Mouse (Mus musculus): ENCODE data around the gene Rabac1. TPM values are rescaled to one million over a fixed set of nuclear protein-coding genes. Genes with fewer than 3 reads are reported as not detected.

Gene Rabac1
- total and polyA plus RNA-seq, 3 experiments = 223 to 240 TPM; not detected in 1

GRCm38 (mm10) chr7:24967966-24968365 is 4.6 kb downstream of the Rabac1 start:
- H3K9ac ChIP-seq (ENCODE audit: control insufficient read depth, low read depth, low read length, poor library complexity, severe bottlenecking) = no peak overlapping the region
- H3K27ac ChIP-seq (ENCODE audit: control insufficient read depth, low read depth, low read length) = no peak overlapping the region
- TF ChIP-seq TAL1 (IDR thresholded peaks at IDR 0.05; ENCODE audit: low read length) (no peak), ZC3H11A (IDR thresholded peaks at IDR 0.05; ENCODE audit: low read depth, low read length) (no peak), USF1 (IDR thresholded peaks at IDR 0.05; ENCODE audit: low read depth, low read length) (no peak), EP300 (IDR thresholded peaks at IDR 0.05; ENCODE audit: low read depth in 1 of 2, low read length in 2 of 2) (no peak), NELFE (IDR thresholded peaks at IDR 0.05; ENCODE audit: low read depth, low read length) (no peak), NRF1 (IDR thresholded peaks at IDR 0.05; ENCODE audit: insufficient read depth, low read depth, low read length, poor library complexity, severe bottlenecking) (no peak), RAD21 (IDR thresholded peaks at IDR 0.05; ENCODE audit: low read depth, low read length) (no peak), RCOR1 (IDR thresholded peaks at IDR 0.05; ENCODE audit: low read depth, low read length) (no peak), BHLHE40 (IDR thresholded peaks at IDR 0.05; ENCODE audit: borderline replicate concordance, low read depth, low read length) (no peak), ETS1 (IDR thresholded peaks at IDR 0.05; ENCODE audit: low read depth, low read length) (no peak), GABPA (IDR thresholded peaks at IDR 0.05; ENCODE audit: low read depth, low read length) (no peak), TCF12 (IDR thresholded peaks at IDR 0.05; ENCODE audit: low read depth, low read length) (no peak), SMC3 (IDR thresholded peaks at IDR 0.05; ENCODE audit: low read depth, low read length) (no peak), UBTF (IDR thresholded peaks at IDR 0.05; ENCODE audit: borderline replicate concordance, insufficient read depth, low read depth, low read length) (no peak), MXI1 (IDR thresholded peaks at IDR 0.05; ENCODE audit: low read depth, low read length) (no peak), TBP (IDR thresholded peaks at IDR 0.05; ENCODE audit: low read depth, low read length) (no peak)

GRCm38 (mm10) chr7:24964897-24965535 is 7.5 kb downstream of the Rabac1 start:
- H3K79me2 ChIP-seq (ENCODE audit: control insufficient read depth, insufficient read depth, low read length, poor library complexity) = no peaks in the 10 kb centered on the region

More at GRCm38 (mm10) chr7:24967966-24968365, 4.6 kb downstream of the Rabac1 start:
- no peaks in the 10 kb centered on the region for H3K27me3 ChIP-seq (ENCODE audit: control insufficient read depth in 1 of 2, insufficient read depth in 2 of 2, low read length in 2 of 2)
- H3K4me1 ChIP-seq (ENCODE audit: control insufficient read depth in 1 of 2, insufficient read depth in 2 of 2, low read length in 2 of 2) = peaks cover 0 to 2% of the 10 kb centered on the region in 2 experiments; a peak in 2 of 4 replicates
- H3K4me3 ChIP-seq (ENCODE audit: control insufficient read depth in 1 of 2, insufficient read depth in 1 of 2, low read depth in 2 of 2, low read length in 2 of 2) = no peak overlapping the region
- peaks cover 0 to 4% of the 10 kb centered on the region in 2 experiments; a peak in 2 of 4 replicates for H3K36me3 ChIP-seq (ENCODE audit: control insufficient read depth in 1 of 2, insufficient read depth in 2 of 2, low read length in 2 of 2)
- DNase-seq (ENCODE audit: low read depth, low spot score) = no peak
- H3K79me2 ChIP-seq (ENCODE audit: control insufficient read depth, insufficient read depth, low read length, poor library complexity) = peaks cover 6% of the 10 kb centered on the region; the same call in 1 of the 2 replicates
- no peaks in the 10 kb centered on the region for H3K9me3 ChIP-seq (replicated peaks; ENCODE audit: insufficient read depth, low read length)

More at GRCm38 (mm10) chr7:24964897-24965535, 7.5 kb downstream of the Rabac1 start:
- H3K4me3 ChIP-seq (ENCODE audit: control insufficient read depth in 1 of 2, insufficient read depth in 1 of 2, low read depth in 2 of 2, low read length in 2 of 2) = no peak overlapping the region
- no peaks in the 10 kb centered on the region for H3K36me3 ChIP-seq (ENCODE audit: control insufficient read depth in 1 of 2, insufficient read depth in 2 of 2, low read length in 2 of 2)
- H3K9me3 ChIP-seq (replicated peaks; ENCODE audit: insufficient read depth, low read length) = no peaks in the 10 kb centered on the region
- H3K4me1 ChIP-seq (ENCODE audit: control insufficient read depth in 1 of 2, insufficient read depth in 2 of 2, low read length in 2 of 2) = no peaks in the 10 kb centered on the region
- TF ChIP-seq MAZ (IDR thresholded peaks at IDR 0.05; ENCODE audit: low read depth, low read length) (peak; percentile 32; the same call in 1 of the 2 replicates), ZC3H11A (IDR thresholded peaks at IDR 0.05; ENCODE audit: low read depth, low read length) (peak; percentile 73), CTCF (IDR thresholded peaks at IDR 0.05 in 2 of 3, conservative IDR thresholded peaks at IDR 0.05 in 1 of 3; ENCODE audit: control insufficient read depth in 1 of 3, insufficient read depth in 1 of 3, low read depth in 2 of 3, low read length in 3 of 3, poor library complexity in 1 of 3, severe bottlenecking in 1 of 3) (peak; percentile 71 to 94 (median 87)), ZKSCAN1 (IDR thresholded peaks at IDR 0.05; ENCODE audit: low read depth, low read length) (no peak), SMC3 (IDR thresholded peaks at IDR 0.05; ENCODE audit: low read depth, low read length) (peak; percentile 89), SIN3A (IDR thresholded peaks at IDR 0.05; ENCODE audit: low read length) (no peak), RAD21 (IDR thresholded peaks at IDR 0.05; ENCODE audit: low read depth, low read length) (peak; percentile 74)
- no peak overlapping the region for H3K27ac ChIP-seq (ENCODE audit: control insufficient read depth, low read depth, low read length)
- peak; percentile 80 for DNase-seq (ENCODE audit: low read depth, low spot score)
- no peaks in the 10 kb centered on the region for H3K27me3 ChIP-seq (ENCODE audit: control insufficient read depth in 1 of 2, insufficient read depth in 2 of 2, low read length in 2 of 2)
- no peak overlapping the region for H3K9ac ChIP-seq (ENCODE audit: control insufficient read depth, low read depth, low read length, poor library complexity, severe bottlenecking)
